Mouse (Mus musculus) right cerebral cortex, postnatal 10 days (tissue): ENCODE measurements at regions not wholly inside any gene's neighbourhood (a gene's known extent, or its start where the extent isn't known, plus 50 kb on each side); places are given as distances from the start of the nearest gene placed in this dataset.

Experiments used
- DNase-seq, 2 experiments: peaks; one replicate each; pipeline ENCODE4 v3.0.0; 2021; ENCODE audit warnings: low spot score in 2 of 2

DNA sequence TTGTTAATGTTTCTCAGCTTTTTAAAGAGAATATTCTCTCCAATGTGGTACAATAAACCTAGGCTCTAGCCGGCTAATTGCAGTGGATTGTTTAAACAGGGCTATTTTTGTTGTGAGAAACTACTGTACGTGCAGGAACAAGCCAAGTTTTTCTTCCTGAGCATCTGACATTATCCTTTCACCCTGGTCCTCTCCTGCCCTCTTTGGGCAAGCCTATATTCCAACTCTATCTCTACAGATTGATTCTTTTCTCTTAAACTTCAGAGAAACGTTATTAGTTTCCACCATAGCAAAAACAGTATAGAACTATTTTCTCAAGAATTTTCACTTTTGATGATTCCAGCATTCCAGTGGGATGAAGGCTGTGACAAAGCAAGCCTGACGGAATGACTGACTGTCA, 535.2 kb downstream of the Fgf9 start:
- no peak for DNase-seq

GRCm38 (mm10) chr14:58598867-58599266, 528.5 kb downstream of the Fgf9 start:
- DNase-seq, result no peak

- DNase-seq, result no peak
These were observed 527.5 kb downstream of the Fgf9 start for GRCm38 (mm10) chr14:58597810-58598209.

GRCm38 (mm10) chr14:58596936-58597335, 526.6 kb downstream of the Fgf9 start:
- DNase-seq, result no peak

DNA sequence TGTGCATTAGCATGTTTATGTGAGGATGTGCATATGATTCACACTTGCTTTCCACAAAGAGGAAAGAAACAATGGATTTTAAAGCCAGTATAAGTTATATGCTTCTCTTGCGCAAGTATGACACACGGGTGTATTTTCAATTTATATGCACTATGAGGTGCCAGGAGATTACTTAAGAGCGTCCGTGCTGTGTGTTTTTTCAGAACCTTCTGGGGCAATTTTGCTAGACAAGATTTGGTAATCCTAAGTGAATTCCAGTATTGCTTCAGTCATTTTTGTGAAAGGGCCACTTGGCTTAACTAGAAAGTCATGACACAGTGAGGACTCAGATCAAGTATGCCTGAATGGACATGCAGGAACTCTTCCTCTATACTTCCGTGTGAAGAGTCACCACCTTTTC, 511.5 kb downstream of the Fgf9 start:
- no peak for DNase-seq

- no peak for DNase-seq
These were observed 499.7 kb downstream of the Fgf9 start for GRCm38 (mm10) chr14:58570021-58570420.

- DNase-seq, result no peak
These were observed 497.1 kb downstream of the Fgf9 start for GRCm38 (mm10) chr14:58567472-58567871.

- no peak for DNase-seq
These were observed 492.7 kb downstream of the Fgf9 start for GRCm38 (mm10) chr14:58563082-58563481.

GRCm38 (mm10) chr14:58550785-58551184, 480.4 kb downstream of the Fgf9 start:
- no peak for DNase-seq

- no peak for DNase-seq
These were observed 475.4 kb downstream of the Fgf9 start for GRCm38 (mm10) chr14:58545778-58546177.

- DNase-seq, result no peak
These were observed 472.9 kb downstream of the Fgf9 start for GRCm38 (mm10) chr14:58543140-58543767.

- no peak for DNase-seq
These were observed 467.8 kb downstream of the Fgf9 start for GRCm38 (mm10) chr14:58538135-58538534.

GRCm38 (mm10) chr14:58520976-58521549, 450.7 kb downstream of the Fgf9 start:
- no peak for DNase-seq

GRCm38 (mm10) chr14:58520384-58520783, 450.0 kb downstream of the Fgf9 start:
- no peak for DNase-seq

- no peak for DNase-seq
These were observed 448.7 kb downstream of the Fgf9 start for GRCm38 (mm10) chr14:58519086-58519485.

- DNase-seq, result no peak
These were observed 446.2 kb downstream of the Fgf9 start for GRCm38 (mm10) chr14:58516543-58516942.

DNA sequence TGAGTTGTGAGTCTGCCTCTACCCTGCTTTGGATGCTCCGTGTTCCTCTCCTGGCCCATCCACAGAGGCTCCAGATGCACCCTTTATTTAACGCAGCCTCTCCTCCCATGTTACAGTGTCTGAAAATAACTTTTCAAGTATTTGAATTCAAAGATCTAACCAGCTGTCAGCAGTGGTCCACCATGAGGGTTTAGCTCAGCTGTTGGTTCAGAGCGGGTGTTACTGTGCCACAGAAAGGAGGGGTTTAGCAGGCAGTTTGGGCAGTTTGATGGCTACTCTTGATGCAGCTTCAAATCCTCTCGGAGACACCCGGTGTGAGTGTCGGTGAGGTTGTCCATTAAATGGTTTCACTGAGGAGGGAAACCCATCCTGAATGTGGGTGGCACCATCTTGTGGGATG, 441.8 kb downstream of the Fgf9 start:
- no peak for DNase-seq

DNA sequence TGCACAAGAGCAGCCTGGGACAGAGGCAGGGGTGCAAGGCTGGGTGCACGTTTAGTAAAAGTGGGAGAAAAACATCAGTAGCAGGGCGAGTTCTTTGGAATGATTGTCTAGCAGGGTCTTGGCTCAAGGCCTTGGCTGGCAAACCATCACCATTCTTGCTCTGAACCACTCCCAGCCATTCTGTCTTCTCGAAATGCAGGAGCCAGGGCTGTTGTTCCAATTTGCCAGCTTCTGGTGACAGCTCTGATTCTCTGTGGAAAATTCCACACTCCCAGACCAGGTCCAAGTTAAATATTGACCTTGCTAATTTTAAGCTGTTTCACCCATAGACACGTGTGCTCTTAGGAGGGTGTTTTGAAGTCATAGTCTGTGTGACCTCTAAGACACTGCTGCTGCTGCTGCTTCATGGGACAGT, 441.2 kb downstream of the Fgf9 start:
- no peak for DNase-seq

DNA sequence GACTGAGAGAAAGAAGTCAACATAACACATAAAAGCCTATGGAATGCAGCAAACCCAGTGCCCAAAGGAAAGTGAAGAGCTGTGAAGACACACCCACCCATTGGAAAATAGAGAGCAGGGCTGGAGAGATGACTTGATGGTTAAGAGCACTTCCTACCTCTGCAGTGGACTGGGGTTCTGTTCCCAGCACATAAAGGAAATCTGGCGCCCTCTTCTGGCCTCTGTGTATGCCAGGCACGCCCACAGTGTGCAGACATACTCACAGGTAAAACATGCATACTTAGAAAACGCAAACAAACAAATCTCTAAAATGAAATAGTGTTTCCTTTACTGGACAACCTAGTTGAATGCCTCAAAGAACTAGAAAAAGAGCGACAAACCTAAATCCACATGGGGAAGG, 440.4 kb downstream of the Fgf9 start:
- DNase-seq, result no peak

GRCm38 (mm10) chr14:58509106-58509505, 438.8 kb downstream of the Fgf9 start:
- no peak for DNase-seq

GRCm38 (mm10) chr14:58506490-58506889, 436.1 kb downstream of the Fgf9 start:
- no peak for DNase-seq

DNA sequence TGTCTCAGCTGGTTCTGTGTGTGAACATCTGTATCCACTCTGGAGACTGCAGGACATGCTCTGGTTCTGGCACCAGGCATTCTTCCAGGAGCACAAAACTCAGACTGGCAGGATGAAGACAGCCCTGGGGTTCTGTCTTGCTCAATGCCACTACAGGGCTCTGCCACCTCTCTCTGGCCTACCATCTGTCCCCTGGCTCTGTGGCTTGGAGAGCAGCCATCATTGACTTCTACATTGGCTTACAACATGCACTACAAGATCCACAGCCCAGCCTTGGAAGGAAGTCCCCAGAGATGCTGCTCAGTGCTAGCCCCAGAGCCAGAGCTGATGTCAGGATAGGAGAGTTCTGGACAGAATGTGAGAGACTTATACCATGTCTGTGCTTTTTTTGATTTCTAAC, 435.5 kb downstream of the Fgf9 start:
- no peak for DNase-seq

- DNase-seq, result no peak
These were observed 432.5 kb downstream of the Fgf9 start for GRCm38 (mm10) chr14:58502890-58503289.

DNA sequence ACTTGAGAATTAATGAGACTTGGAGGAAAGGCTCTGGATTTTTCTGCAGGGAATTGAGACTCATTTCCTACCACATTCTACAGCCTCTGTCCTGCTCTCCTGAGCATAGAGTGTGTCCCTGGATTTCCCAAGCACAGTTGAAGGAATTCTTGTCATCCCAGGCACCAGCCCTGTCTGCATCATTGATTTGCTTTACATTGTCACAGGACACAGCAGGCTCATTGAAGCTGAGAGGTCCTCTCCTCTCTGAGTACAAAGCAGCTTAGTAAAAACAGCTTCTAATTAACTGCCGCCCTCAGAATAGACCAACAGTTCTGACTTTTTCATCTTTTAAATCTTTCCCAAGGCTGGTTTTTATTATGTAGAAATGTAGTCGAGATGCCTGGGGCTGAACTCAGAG, 429.7 kb downstream of the Fgf9 start:
- no peak for DNase-seq
